Mouse (Mus musculus): ENCODE results near the gene Ntn3. TPM values are rescaled to one million over a fixed set of nuclear protein-coding genes. Genes with fewer than 3 reads are reported as not detected.

The Ntn3 gene
- polyA plus RNA-seq, 2 experiments, result 14.5 to 32.6 TPM

DNA sequence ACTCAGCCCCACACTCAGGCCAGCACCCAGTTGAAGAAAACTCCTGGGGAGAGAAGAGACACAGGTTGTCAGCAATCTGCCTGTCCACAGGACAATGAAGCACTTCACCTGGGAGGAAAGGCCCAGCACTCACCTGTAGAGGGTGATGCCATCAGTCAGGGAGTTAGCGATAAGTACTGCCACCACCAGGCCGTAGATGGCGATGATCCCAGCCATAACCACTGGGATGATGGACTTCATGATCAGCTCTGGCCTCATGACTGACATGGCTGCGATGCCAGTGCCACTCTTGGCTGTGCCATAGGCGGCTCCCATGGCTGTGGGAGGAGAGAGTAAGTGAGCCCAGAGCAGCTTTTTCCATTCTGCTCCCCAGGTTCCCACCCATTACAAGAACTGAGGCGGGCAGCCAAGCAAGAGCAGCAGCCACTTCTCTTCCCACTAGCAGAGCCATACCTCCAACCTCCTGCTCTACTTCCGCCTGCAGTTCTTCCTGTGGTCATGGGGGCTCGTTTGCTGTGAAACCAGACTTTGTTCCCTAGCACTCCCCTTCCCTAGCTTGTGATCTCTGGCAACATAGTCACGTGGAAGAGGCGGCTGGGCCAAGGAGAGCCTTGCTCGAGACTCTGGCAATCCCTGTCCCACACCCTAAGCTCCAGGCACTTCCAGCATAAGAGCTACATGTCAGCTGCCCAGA lies 44.6 kb downstream of the Ntn3 start:
- ATAC-seq (ENCODE audit: low FRiP score, low read depth) (no peak), DNase-seq (ENCODE audit: low spot score) (no peak)
- H3K9me3 ChIP-seq (ENCODE audit: control insufficient read depth, low read length), result no peaks in the 10 kb centered on the region
- no peak overlapping the region for H3K27ac ChIP-seq (replicated peaks; ENCODE audit: low read depth, low read length)
- H3K9ac ChIP-seq (ENCODE audit: low read depth, low read length, severe bottlenecking), result no peak overlapping the region
- WGBS, result 79% methylated on average over 10 of the region's 11 CpGs
- H3K4me1 ChIP-seq (ENCODE audit: control insufficient read depth, insufficient read depth, low read length), result peaks cover 18% of the 10 kb centered on the region
- H3K4me2 ChIP-seq (replicated peaks; ENCODE audit: low read depth, low read length, severe bottlenecking), result no peak overlapping the region
- no peak overlapping the region for H3K4me3 ChIP-seq (replicated peaks; ENCODE audit: low read length)
- no peak for TF ChIP-seq POLR2A (IDR thresholded peaks at IDR 0.05; ENCODE audit: borderline replicate concordance, extremely low read depth, insufficient read depth, insufficient read length)
- H3K27me3 ChIP-seq (ENCODE audit: control insufficient read depth, insufficient read depth, low read length), result no peaks in the 10 kb centered on the region
- H3K36me3 ChIP-seq (ENCODE audit: control insufficient read depth, insufficient read depth, low read length), result peaks cover 24% of the 10 kb centered on the region

- Histone ChIP-seq H3K4me3 (replicated peaks; ENCODE audit: low read length) (peak within 1 kb of the TSS; percentile 77), H3K4me2 (replicated peaks; ENCODE audit: low read depth, low read length, severe bottlenecking) (peak within 1 kb of the TSS; percentile 90), H3K9me3 (ENCODE audit: control insufficient read depth, low read length) (no peaks in the 10 kb centered on the region), H3K36me3 (ENCODE audit: control insufficient read depth, insufficient read depth, low read length) (peaks cover 24% of the 10 kb centered on the region), H3K27ac (replicated peaks; ENCODE audit: low read depth, low read length) (peak within 1 kb of the TSS; percentile 68), H3K9ac (ENCODE audit: low read depth, low read length, severe bottlenecking) (peak within 1 kb of the TSS; percentile 74), H3K27me3 (ENCODE audit: control insufficient read depth, insufficient read depth, low read length) (no peaks in the 10 kb centered on the region), H3K4me1 (ENCODE audit: control insufficient read depth, insufficient read depth, low read length) (peaks cover 18% of the 10 kb centered on the region)
- 0 out of 2 replicates have a peak, but pooled peaks have one; percentile 21 for TF ChIP-seq POLR2A (IDR thresholded peaks at IDR 0.05; ENCODE audit: borderline replicate concordance, extremely low read depth, insufficient read depth, insufficient read length)
- peak; percentile 97 for DNase-seq (ENCODE audit: low spot score)
- peak; percentile 92 for ATAC-seq (ENCODE audit: low FRiP score, low read depth)
- under 1% methylated on average over 46 of the region's 47 CpGs for WGBS
Measured at GRCm38 (mm10) chr17:24163176-24163962, 46.0 kb downstream of the Ntn3 start, which contains the start of gene Amdhd2. Amdhd2 (minus strand) TSS chr17:24163766.

GRCm38 (mm10) chr17:24162584-24163175 lies 46.7 kb downstream of the Ntn3 start:
- no peak overlapping the region for H3K27ac ChIP-seq (replicated peaks; ENCODE audit: low read depth, low read length)
- 0 out of 2 replicates have a peak, but pooled peaks have one; percentile 1 for ATAC-seq (ENCODE audit: low FRiP score, low read depth)
- peaks cover 27% of the 10 kb centered on the region for H3K36me3 ChIP-seq (ENCODE audit: control insufficient read depth, insufficient read depth, low read length)
- no peak for DNase-seq (ENCODE audit: low spot score)
- WGBS, result 32% methylated on average over 17 of the region's 17 CpGs
- peak overlapping the region; percentile 74 for H3K9ac ChIP-seq (ENCODE audit: low read depth, low read length, severe bottlenecking)
- H3K4me3 ChIP-seq (replicated peaks; ENCODE audit: low read length), result peak overlapping the region; percentile 77
- H3K27me3 ChIP-seq (ENCODE audit: control insufficient read depth, insufficient read depth, low read length), result no peaks in the 10 kb centered on the region
- TF ChIP-seq POLR2A (IDR thresholded peaks at IDR 0.05; ENCODE audit: borderline replicate concordance, extremely low read depth, insufficient read depth, insufficient read length), result no peak
- peaks cover 11% of the 10 kb centered on the region for H3K4me1 ChIP-seq (ENCODE audit: control insufficient read depth, insufficient read depth, low read length)
- no peaks in the 10 kb centered on the region for H3K9me3 ChIP-seq (ENCODE audit: control insufficient read depth, low read length)
- peak overlapping the region; percentile 90 for H3K4me2 ChIP-seq (replicated peaks; ENCODE audit: low read depth, low read length, severe bottlenecking)

DNA sequence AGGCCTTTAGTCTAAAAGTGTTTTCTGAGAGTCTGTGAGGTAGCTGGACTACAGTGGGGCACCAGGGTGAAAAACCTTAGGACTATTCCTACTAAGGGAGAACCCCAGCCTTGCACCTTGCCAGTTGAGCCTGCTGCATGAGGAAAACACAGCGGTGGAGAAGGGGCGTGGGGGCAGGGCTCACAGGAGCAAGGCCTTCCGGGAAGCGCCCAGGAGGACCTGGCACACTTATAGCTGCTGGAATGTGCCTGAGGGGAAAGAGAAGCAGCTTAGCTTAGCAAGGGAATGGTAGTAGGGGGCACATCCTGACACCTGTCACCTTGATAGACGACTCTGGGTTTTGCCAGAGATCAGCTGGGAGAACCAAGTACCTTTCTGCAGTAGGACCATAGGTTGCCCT lies 47.9 kb downstream of the Ntn3 start:
- DNase-seq (ENCODE audit: low spot score), result no peak
- no peak for ATAC-seq (ENCODE audit: low FRiP score, low read depth)
- H3K4me1 ChIP-seq (ENCODE audit: control insufficient read depth, insufficient read depth, low read length), result peaks cover 6% of the 10 kb centered on the region; the same call in 1 of the 2 replicates
- no peak overlapping the region for H3K4me2 ChIP-seq (replicated peaks; ENCODE audit: low read depth, low read length, severe bottlenecking)
- no peak overlapping the region for H3K9ac ChIP-seq (ENCODE audit: low read depth, low read length, severe bottlenecking)
- WGBS, result 80% methylated on average over 5 of the region's 5 CpGs
- no peak for TF ChIP-seq POLR2A (IDR thresholded peaks at IDR 0.05; ENCODE audit: borderline replicate concordance, extremely low read depth, insufficient read depth, insufficient read length)
- no peaks in the 10 kb centered on the region for H3K9me3 ChIP-seq (ENCODE audit: control insufficient read depth, low read length)
- H3K4me3 ChIP-seq (replicated peaks; ENCODE audit: low read length), result no peak overlapping the region
- H3K27ac ChIP-seq (replicated peaks; ENCODE audit: low read depth, low read length), result no peak overlapping the region
- H3K27me3 ChIP-seq (ENCODE audit: control insufficient read depth, insufficient read depth, low read length), result no peaks in the 10 kb centered on the region
- H3K36me3 ChIP-seq (ENCODE audit: control insufficient read depth, insufficient read depth, low read length), result peaks cover 23% of the 10 kb centered on the region

DNA sequence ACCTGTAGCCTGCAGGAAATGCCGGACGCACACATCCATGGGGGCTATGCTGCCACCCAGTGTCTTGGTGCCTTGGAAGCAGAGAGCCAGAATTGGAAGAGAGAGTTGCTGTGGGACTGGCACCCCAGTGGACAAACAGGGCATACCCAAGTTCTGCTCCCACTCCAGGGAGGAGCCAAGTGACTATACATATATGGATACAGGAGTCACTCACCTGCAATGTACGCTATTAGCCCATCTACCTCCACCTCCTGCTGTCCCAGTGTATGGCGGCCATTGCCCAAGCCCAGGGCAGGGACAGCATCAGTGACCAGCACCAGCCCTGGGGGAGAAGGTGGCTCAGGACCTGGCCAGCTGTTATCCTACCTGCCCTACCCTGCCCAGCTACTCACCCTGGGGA lies 51.8 kb downstream of the Ntn3 start:
- Histone ChIP-seq H3K9me3 (ENCODE audit: control insufficient read depth, low read length) (no peaks in the 10 kb centered on the region), H3K4me1 (ENCODE audit: control insufficient read depth, insufficient read depth, low read length) (peaks cover 2% of the 10 kb centered on the region), H3K27ac (replicated peaks; ENCODE audit: low read depth, low read length) (no peak overlapping the region), H3K36me3 (ENCODE audit: control insufficient read depth, insufficient read depth, low read length) (peaks cover 25% of the 10 kb centered on the region), H3K9ac (ENCODE audit: low read depth, low read length, severe bottlenecking) (no peak overlapping the region), H3K27me3 (ENCODE audit: control insufficient read depth, insufficient read depth, low read length) (no peaks in the 10 kb centered on the region), H3K4me2 (replicated peaks; ENCODE audit: low read depth, low read length, severe bottlenecking) (no peak overlapping the region), H3K4me3 (replicated peaks; ENCODE audit: low read length) (no peak overlapping the region)
- ATAC-seq (ENCODE audit: low FRiP score, low read depth) (no peak), DNase-seq (ENCODE audit: low spot score) (no peak)
- WGBS, result 91% methylated on average over 4 of the region's 4 CpGs
- no peak for TF ChIP-seq POLR2A (IDR thresholded peaks at IDR 0.05; ENCODE audit: borderline replicate concordance, extremely low read depth, insufficient read depth, insufficient read length)
